Mouse (Mus musculus) erythroblast, adult 5-6 weeks (primary cell): ENCODE measurements around the gene Erg28. TPM values are rescaled to one million over a fixed set of nuclear protein-coding genes. Genes with fewer than 3 reads are reported as not detected.

Source experiments
- ATAC-seq: replicated peaks from 2 replicates; pipeline ENCODE4 v1.8.0; 2016; ENCODE audit warnings: moderate number of reproducible peaks, mild to moderate bottlenecking, moderate TSS enrichment, inconsistent platforms; ENCODE audit not compliant: poor library complexity, low FRiP score, severe bottlenecking
- total RNA-seq, 2 experiments: library from RNA; stranded (forward) in 1 of 2; stranded (reverse) in 1 of 2; fragments of 150-400 nt in 1 of 2; fragments of 200-764, 138-1000 nt in 1 of 2; gene quantifications; 2 replicates each; pipeline versions ENCODE4 v1.2.3 to v1.2.4; 2015 to 2017; ENCODE audit warnings: low replicate concordance in 2 of 2

Gene Erg28
- total RNA-seq (2015; ENCODE audit: low replicate concordance) (15.0 and 22.3 TPM in 2 replicates), total RNA-seq (2017; ENCODE audit: low replicate concordance) (12.8 and 23.6 TPM in 2 replicates)

DNA sequence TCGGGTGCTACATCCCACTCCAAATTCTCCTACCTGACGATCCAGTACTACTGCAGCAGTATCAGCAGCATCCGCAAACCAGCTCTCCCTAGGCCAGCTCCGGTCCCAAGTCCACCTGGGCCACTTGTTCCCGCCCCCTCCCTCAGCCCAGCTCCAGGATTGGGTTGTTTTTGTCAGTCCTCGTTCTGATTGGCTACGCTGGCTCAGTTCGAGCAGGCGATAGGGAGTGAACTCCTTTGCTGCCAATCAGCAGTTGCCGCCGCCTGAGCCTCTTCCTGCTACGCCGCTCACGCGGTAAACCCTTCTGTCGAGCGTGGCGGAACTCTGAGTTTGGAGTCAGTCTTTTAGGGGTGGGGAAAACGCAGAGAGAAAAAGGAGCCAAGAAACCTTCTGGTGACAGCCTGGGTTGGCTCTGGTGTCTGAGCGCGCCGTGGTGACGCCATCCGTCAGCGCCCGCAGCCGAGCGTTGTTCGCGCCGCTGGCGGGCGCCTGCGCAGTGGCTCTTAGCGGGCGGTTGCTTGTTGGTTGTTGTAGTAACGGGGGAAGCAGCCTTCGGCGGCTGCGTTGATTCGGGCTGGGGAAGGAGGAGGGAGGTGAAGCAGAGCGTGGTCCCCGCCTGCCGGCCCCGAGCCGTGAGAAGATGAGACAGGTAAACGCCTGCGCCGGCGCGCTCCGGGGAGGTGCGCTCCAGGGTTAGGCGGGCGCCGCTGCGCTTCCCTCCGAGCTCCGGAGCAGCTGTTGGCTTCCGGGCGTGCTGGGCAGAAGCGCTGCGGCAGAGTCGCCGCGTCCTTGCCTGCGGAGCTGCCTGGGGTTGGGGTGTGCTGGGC lies at the start of gene Erg28, which contains the start of gene Ttll5:
TSS of gene Erg28 (minus strand) at position 113 of the 827 bp plus-strand sequence.
TSS of gene Ttll5 (plus strand) at position 222 of the 827 bp plus-strand sequence.
- ATAC-seq, result peak; percentile 94

DNA sequence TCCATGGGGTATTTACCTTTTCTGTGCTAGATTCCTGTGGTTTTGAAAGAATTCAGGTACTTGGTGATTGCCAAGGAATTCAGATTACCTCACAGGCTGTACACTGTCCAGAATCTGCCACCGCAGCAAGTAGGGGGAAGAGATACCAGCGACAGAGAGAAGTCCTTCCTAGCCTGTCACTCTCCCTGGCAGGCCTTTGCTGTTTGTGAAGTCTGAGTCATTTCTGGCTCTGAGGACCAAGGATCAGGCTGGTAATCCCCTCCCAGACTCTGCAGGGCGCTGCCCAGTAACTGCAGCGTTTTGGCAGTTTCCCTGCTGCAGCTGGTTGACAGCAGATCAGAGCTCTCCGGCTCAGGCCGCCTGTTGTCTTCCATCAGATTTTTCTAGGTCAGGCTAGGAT lies 45.1 kb upstream of the Erg28 start:
- ATAC-seq, result no peak

DNA sequence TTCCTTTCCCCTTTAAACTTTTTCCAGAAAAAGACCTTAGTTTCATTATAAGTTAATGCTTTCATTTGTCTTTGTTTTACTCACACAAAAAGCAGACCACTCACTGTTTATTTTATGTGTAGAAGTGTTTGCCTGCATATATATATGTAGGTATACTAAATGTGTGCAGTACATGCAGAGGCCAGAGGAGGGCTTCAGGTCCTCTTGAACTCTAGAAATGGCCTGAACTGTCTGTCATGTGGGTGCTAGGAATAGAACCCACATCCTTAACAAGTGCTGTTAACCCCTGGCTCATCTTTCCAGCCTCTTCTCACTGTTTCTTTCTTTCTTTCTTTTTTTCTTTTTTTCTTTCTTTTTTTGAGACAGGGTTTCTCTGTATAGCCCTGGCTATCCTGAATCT lies 42.8 kb upstream of the Erg28 start:
- no peak for ATAC-seq

- ATAC-seq, result no peak
Observed at GRCm38 (mm10) chr12:85866624-85867023, 42.3 kb upstream of the Erg28 start.

- ATAC-seq, result no peak
Observed at GRCm38 (mm10) chr12:85865526-85865925, 41.2 kb upstream of the Erg28 start.

DNA sequence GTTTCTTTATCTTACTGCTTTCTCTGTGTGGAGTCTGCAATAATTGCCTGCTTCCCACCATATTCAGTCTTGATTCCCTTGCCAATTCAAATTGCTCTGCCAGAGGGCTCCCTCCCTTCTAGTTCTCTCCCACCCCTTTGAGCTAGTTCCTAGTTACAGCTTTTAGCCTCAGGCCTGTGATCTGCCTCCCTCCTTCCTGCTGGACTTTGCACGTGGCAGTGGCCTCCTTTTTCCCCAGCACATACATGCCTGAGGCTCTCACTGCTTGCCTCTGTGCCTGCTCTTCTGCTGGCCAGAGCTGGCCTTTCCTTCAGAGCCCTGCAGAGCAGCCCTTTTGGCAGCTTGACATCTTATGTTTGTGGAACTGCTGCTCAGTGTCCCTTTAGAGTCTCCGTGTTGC lies 38.2 kb upstream of the Erg28 start:
- no peak for ATAC-seq

- no peak for ATAC-seq
Observed at GRCm38 (mm10) chr12:85859511-85860189, 35.3 kb upstream of the Erg28 start.

GRCm38 (mm10) chr12:85859111-85859510 lies 34.8 kb upstream of the Erg28 start:
- ATAC-seq, result no peak

DNA sequence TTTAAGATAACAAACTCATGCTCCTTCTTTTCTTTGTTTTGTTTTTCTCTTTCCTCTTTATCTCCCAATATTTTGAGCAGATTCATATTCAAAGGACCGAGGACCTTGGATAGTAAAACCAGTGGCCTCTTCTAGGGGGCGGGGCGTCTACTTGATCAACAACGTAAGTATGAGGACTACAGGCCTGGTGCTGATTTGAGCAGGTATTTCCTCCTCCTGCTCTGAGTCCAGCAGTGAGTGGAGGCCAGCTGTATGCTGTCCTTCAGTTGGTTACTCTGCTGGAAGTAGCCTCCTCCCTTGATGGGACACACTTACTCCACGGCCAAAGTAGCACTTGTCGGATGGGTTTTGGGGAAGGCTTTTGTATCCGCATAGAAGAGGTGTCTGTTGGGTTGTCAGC lies 33.0 kb upstream of the Erg28 start:
- no peak for ATAC-seq

- ATAC-seq, result no peak
Observed at GRCm38 (mm10) chr12:85854271-85854670, 29.9 kb upstream of the Erg28 start.

DNA sequence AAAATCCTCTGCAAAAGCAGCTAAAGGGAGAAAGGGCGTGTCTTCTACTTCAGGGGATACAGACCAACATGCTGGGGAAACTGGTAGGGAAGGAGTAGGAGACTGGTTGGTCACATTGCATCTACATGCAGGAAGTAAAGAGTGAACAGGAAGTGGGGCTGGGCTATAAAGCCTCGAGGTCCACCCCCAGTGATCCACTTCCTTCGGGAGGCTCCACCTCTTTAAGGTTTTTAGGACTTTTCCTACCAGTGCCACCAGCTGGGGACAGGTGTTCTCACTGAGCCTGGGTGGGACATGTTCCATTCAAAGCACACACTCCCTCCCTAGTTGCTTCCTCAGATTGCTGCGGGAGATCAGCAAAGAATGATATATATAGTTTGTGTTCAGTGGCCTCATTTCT lies 29.5 kb upstream of the Erg28 start:
- ATAC-seq, result no peak

GRCm38 (mm10) chr12:85850661-85851060 lies 26.3 kb upstream of the Erg28 start:
- no peak for ATAC-seq

DNA sequence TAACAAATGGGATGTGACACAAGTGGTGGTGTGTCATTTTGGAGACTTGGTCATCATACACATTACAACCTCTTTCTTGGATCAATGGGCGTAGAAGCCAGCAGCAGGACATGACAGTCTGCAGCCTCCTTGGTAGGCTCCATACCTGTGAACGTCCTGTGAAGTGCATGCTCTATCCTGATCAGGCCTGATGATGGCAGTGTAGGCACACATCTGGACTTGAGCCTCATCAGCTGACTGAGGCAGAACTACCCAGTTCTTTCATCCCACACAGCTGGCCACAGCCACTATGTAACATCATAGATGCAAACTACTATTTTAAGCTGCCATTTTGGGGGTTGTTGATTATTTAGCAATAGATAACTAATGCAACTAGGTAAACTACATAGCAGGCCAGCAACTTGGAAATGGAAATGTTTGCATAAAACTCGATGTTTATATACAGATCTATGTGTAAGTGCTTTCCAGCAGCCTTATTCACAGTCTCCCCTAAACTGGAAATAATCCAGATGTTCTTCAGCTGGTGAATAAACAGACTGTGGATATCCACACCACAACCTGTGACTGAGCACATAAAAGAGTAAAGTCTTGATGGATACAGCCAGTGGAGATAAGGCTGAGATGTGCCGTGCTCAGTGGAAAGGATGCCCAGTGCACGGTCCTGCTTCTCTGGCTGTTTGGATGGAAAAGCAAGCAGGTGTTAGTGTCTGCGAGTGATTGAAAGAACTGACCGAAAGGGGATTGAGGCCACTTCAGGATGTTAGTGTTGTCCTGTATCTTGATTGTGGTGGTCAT lies 24.0 kb upstream of the Erg28 start:
- no peak; the same call in 1 of the 2 replicates for ATAC-seq

GRCm38 (mm10) chr12:85839371-85840000 lies 15.1 kb upstream of the Erg28 start:
- ATAC-seq, result no peak

DNA sequence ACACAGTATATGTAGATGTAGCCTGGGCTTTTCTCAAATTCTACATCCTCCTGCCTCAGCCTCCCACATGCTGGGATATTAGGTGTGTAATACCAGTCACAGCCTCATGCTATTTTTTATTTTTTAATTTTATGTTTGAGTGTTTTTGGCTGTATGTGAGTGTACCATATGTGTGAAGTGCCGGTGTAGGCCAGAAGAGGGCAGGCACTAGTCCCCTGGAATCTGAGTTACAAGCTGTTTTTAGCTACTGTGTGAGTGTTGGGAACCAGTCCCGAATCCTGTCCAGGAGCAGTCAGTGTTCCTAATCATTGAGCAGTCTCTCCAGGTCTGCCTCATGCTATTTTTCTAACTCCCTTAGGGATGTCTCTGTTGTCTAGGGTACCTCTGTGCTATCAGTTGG lies 13.4 kb upstream of the Erg28 start:
- ATAC-seq, result no peak

GRCm38 (mm10) chr12:85834543-85834942 lies 10.2 kb upstream of the Erg28 start:
- no peak for ATAC-seq

DNA sequence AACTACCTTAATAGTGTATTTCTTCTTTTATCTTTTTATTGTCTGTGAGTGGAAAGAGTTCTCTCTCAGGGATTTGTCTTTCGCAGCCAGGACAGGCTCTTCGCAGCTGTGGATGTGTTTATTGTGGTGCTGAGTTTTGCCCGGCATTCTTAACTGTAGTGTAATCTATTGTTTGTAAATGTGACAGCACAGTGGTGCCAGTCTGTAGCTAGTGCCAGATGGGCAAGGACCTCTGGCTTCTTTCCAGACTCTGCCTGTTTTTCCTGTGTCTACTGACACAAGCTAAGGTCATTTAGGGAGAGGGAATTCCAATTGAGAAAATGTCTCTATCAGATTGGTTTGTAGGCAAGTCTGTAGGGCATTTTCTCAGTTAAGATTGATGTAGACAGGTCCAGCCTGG lies 6.3 kb upstream of the Erg28 start:
- ATAC-seq, result no peak

GRCm38 (mm10) chr12:85829866-85830265 lies 5.5 kb upstream of the Erg28 start:
- no peak for ATAC-seq

DNA sequence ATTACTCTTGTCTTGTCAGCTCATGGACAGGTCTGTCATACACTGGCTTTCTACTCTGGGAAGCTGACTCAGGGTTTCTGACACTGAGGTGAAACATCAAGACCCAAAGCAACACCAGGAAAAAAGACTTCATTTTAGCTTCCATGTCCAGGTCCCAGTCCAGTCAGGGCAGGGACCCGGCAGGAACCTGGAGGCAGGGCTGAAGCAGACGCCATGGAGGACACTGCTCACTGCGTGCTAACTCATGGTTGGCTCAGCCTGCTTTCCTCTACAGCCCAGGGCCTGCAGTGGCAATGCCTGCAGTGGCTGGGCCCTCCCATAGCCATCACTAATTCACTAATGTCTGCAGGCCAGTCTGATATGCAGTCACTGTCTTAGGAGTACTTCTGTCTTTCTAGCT lies 4.5 kb upstream of the Erg28 start:
- ATAC-seq, result no peak

DNA sequence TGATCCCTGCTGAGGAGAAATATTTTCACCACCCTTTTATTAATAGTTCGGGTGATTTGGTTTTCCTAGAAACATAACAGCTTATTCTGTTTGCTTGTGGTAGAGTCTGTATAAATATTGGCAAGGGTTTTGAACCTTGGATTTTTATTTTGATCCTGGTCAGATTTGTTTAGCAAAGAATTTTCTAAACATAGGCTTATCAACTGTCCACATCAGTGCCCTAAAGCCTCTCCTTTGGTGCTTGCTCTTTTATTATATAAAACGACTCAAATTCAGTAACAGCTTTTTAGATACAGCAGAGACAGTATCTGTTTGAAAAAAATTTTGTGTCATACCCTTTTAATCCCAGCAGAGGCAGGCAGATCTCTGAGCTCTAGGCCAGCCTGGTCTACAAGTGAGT lies 1.5 kb upstream of the Erg28 start:
- no peak for ATAC-seq
